ENCODE assay signal across 9 mouse cellular contexts in the genomic region with DNA sequence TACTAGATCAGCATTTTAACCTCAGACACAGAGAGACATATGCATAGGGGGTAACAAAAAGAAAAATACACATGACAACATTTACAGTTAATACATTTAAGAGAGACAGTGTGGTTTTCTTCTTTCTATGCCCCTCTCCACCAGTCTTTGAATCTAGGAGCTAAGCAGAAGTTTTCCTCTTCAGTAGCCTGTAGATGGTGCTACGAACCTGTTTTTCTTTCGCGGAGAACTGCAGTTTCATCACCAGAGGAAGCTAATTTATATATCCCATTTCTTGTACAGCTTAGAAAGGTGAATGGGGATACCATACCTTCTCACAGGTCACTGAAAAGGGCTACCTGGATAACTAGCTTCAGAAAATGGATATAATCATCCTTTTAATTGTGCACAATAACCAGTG.
DNase-seq lines count a peak whose midpoint lies in the region; ATAC-seq and TF ChIP-seq lines count a peak whose summit lies in the region.
"Had no signal": no experiment of that assay in that cellular context is flagged by ENCODE, and none has a peak within 500 bp of the region (broad histone marks: within the 10 kb centered on the region; RNA-seq: fewer than 3 reads in every experiment).

No protein-coding gene starts in this region.

- DNase-seq in heart, adult 8-10 months (ENCODE audit: low spot score), result peak; percentile 11
- DNase-seq in heart, postnatal 25 days (ENCODE audit: low spot score), result no peak
- DNase-seq in liver, postnatal 0 days, result no peak
- DNase-seq in liver, result no peak
- peak; percentile 35 to 45 for DNase-seq in left cerebral cortex, postnatal 14 days (ENCODE audit: low spot score in 2 of 2)

- intact Hi-C loops in heart, postnatal 25 days (cut with DNase I), result loop anchor here (10.0 kb wide), 4 partner anchors 581 to 1949 kb away; no protein-coding TSS in a partner anchor
- intact Hi-C loops in left cerebral cortex, postnatal 14 days (cut with DNase I), result loop anchor here (10.0 kb wide), 2 partner anchors 581 to 1949 kb away; no protein-coding TSS in a partner anchor

- 61% methylated on average over 3 of the region's 3 CpGs for WGBS in liver, postnatal 0 days (ENCODE audit: insufficient replicate concordance)

- no peak overlapping the region for H3K4me2 ChIP-seq in liver, postnatal 0 days (ENCODE audit: low read depth, low read length)
- H3K4me2 ChIP-seq: forebrain, embryonic 12.5 days; limb, embryonic 15.5 days had no signal

- H3K4me1 ChIP-seq in liver, postnatal 0 days (ENCODE audit: insufficient read depth), result no peaks in the 10 kb centered on the region
- peaks cover 2% of the 10 kb centered on the region for H3K4me1 ChIP-seq in cortical plate, adult 2 months (ENCODE audit: control insufficient read depth, insufficient read depth, low read length)

- no peaks in the 10 kb centered on the region for H3K27me3 ChIP-seq in liver, postnatal 0 days (ENCODE audit: insufficient read depth, low read length)
- H3K27me3 ChIP-seq: forebrain, embryonic 12.5 days; limb, embryonic 15.5 days had no signal

- H3K4me3 ChIP-seq in liver, postnatal 0 days (ENCODE audit: low read depth, low read length), result no peak overlapping the region
- no peak overlapping the region for H3K4me3 ChIP-seq in cortical plate, adult 2 months (ENCODE audit: insufficient read depth, low read length)
- H3K4me3 ChIP-seq: forebrain, embryonic 12.5 days; limb, embryonic 15.5 days had no signal

- ATAC-seq in liver, postnatal 0 days, result no peak
- ATAC-seq in CD4-positive, CD25-positive, alpha-beta regulatory T cell, adult 4 months, result no peak

- H3K9ac ChIP-seq in liver, postnatal 0 days (replicated peaks), result no peak overlapping the region
- H3K9ac ChIP-seq: forebrain, embryonic 12.5 days; limb, embryonic 15.5 days had no signal

- TF ChIP-seq POLR2A in cortical plate, adult 2 months (IDR thresholded peaks at IDR 0.05; ENCODE audit: extremely low read depth, insufficient read depth, low read length), result no peak

- no peaks in the 10 kb centered on the region for H3K9me3 ChIP-seq in liver, postnatal 0 days (ENCODE audit: low read length)
- H3K9me3 ChIP-seq: forebrain, embryonic 12.5 days; limb, embryonic 15.5 days had no signal

- TF ChIP-seq EP300 in liver, postnatal 0 days (IDR thresholded peaks at IDR 0.05; ENCODE audit: low read depth), result no peak

- no peak overlapping the region for H3K27ac ChIP-seq in liver, postnatal 0 days (ENCODE audit: low read depth)
- H3K27ac ChIP-seq in cortical plate, adult 2 months (ENCODE audit: insufficient read depth, low read length), result no peak overlapping the region
- H3K27ac ChIP-seq: forebrain, embryonic 12.5 days; limb, embryonic 15.5 days had no signal

- TF ChIP-seq CTCF in liver, postnatal 0 days (IDR thresholded peaks at IDR 0.05; ENCODE audit: low read depth), result peak; percentile 46
- peak; percentile 53; the same call in 1 of the 2 replicates for TF ChIP-seq CTCF in cortical plate, adult 2 months (IDR thresholded peaks at IDR 0.05; ENCODE audit: extremely low read depth, insufficient read depth, low read length)

- H3K36me3 ChIP-seq in liver, postnatal 0 days (replicated peaks; ENCODE audit: insufficient read depth, low read length), result no peaks in the 10 kb centered on the region
- H3K36me3 ChIP-seq: forebrain, embryonic 12.5 days; limb, embryonic 15.5 days had no signal

Comparison
In these comparisons a context has a peak if more than half of its experiments do, and no peak if none do; other contexts are left out.
1. DNase-seq: peak in heart, adult 8-10 months (single experiment) and left cerebral cortex, postnatal 14 days (2 of 2); none in heart, postnatal 25 days (single experiment), liver, postnatal 0 days (single experiment) and liver (single experiment).